Mouse (Mus musculus) hindbrain, embryonic 16.5 days (tissue): ENCODE measurements around the gene Ppp1r16b. TPM values are rescaled to one million over a fixed set of nuclear protein-coding genes. Genes with fewer than 3 reads are reported as not detected.
A peak's percentile ranks its signal among the peaks of the same experiment; 100 is the strongest.

ENCODE experiments used
- ATAC-seq: fragments of 200-750 bp; cut with Nextera tagmentation; 2 replicates; pipeline ENCODE4 v1.8.0; 2017; ENCODE audit warnings: moderate TSS enrichment, moderate library complexity
- H3K27ac ChIP-seq: fragments of 300-500 bp; sonication (generic); 2 replicates; pipeline ENCODE4 v1.5.1; 2014; ENCODE audit warnings: low read depth, mild to moderate bottlenecking, control low read depth, low read length, moderate library complexity
- H3K27me3 ChIP-seq: fragments of 300-500 bp; sonication (generic); replicated peaks from 2 replicates; pipeline ENCODE4 v1.6.1; 2014; ENCODE audit warnings: low read length; ENCODE audit not compliant: control insufficient read depth, insufficient read depth
- H3K36me3 ChIP-seq: fragments of 300-500 bp; sonication (generic); 2 replicates; pipeline ENCODE4 v1.6.1; 2014; ENCODE audit warnings: mild to moderate bottlenecking, low read length, moderate library complexity, mixed read lengths; ENCODE audit not compliant: control insufficient read depth, insufficient read depth
- H3K4me1 ChIP-seq: fragments of 300-500 bp; sonication (generic); 2 replicates; pipeline ENCODE4 v1.6.1; 2014; ENCODE audit warnings: low read depth, low read length; ENCODE audit not compliant: control insufficient read depth, insufficient read depth
- H3K4me2 ChIP-seq: fragments of 300-500 bp; sonication (generic); 2 replicates; pipeline ENCODE4 v1.6.1; 2014; ENCODE audit warnings: mild to moderate bottlenecking, low read length, control low read depth, moderate library complexity
- H3K4me3 ChIP-seq: fragments of 300-500 bp; sonication (generic); 2 replicates; pipeline ENCODE4 v1.5.1; 2014; ENCODE audit warnings: mild to moderate bottlenecking, low read length, control low read depth, moderate library complexity
- H3K9ac ChIP-seq: fragments of 300-500 bp; sonication (generic); 2 replicates; pipeline ENCODE4 v1.6.1; 2014; ENCODE audit warnings: low read depth, mild to moderate bottlenecking, control low read depth, low read length, moderate library complexity
- H3K9me3 ChIP-seq: fragments of 300-500 bp; sonication (generic); 2 replicates; pipeline ENCODE4 v1.6.1; 2014; ENCODE audit warnings: mild to moderate bottlenecking, low read length, moderate library complexity; ENCODE audit not compliant: control insufficient read depth
- WGBS: fragments of 180-500 bp; shearing (Covaris S2); extraction: QIAGEN DNeasy Blood & Tissue Kit; methylation state at CpG from one replicate; pipeline ENCODE4 v1.1.7; 2014; 5-methylcytosine and 5-hydroxymethylcytosine counted together
- microRNA counts: library from miRNA; unstranded; fragments of <30 nt; microRNA quantifications from one replicate; lab custom pipeline; 2016
- microRNA-seq: library from miRNA; unstranded; fragments of <30 nt; microRNA quantifications from one replicate; pipeline ENCODE4, GENCODE M21; 2017
- polyA plus RNA-seq: library from polyadenylated mRNA; unstranded; fragments of >200 nt; fragmentation: Nextera tagmentation; extraction: Ambion mirVana; gene quantifications from 2 replicates; pipeline ENCODE4 v1.2.1, GENCODE M21; 2015

Gene Ppp1r16b
- polyA plus RNA-seq, 1 experiment from 2014 or later, result 26.4 TPM

GRCm38 (mm10) chr2:158795043-158795442 is 129.8 kb downstream of the Ppp1r16b start:
- peak overlapping the region; percentile 77 for H3K27ac ChIP-seq
- no peaks in the 10 kb centered on the region for H3K36me3 ChIP-seq
- H3K4me1 ChIP-seq, result peaks cover 9% of the 10 kb centered on the region
- peak overlapping the region; percentile 83 for H3K4me2 ChIP-seq
- ATAC-seq, result no peak; the same call in 1 of the 2 replicates
- WGBS, result 9% methylated on average over 15 of the region's 15 CpGs
- peak overlapping the region; percentile 86 for H3K9ac ChIP-seq
- H3K4me3 ChIP-seq, result peak overlapping the region; percentile 87
- no peaks in the 10 kb centered on the region for H3K27me3 ChIP-seq
- no peaks in the 10 kb centered on the region for H3K9me3 ChIP-seq

GRCm38 (mm10) chr2:158795875-158796274 is 130.7 kb downstream of the Ppp1r16b start:
- Histone ChIP-seq H3K4me1 (peaks cover 9% of the 10 kb centered on the region), H3K27ac (no peak overlapping the region), H3K27me3 (no peaks in the 10 kb centered on the region), H3K9me3 (no peaks in the 10 kb centered on the region), H3K4me2 (no peak overlapping the region), H3K9ac (no peak overlapping the region), H3K36me3 (no peaks in the 10 kb centered on the region; the same call in 1 of the 2 replicates), H3K4me3 (no peak overlapping the region)
- 87% methylated on average over 2 of the region's 2 CpGs for WGBS
- no peak for ATAC-seq

- no peak overlapping the region for H3K4me3 ChIP-seq
- H3K9ac ChIP-seq, result no peak overlapping the region
- no peak overlapping the region for H3K4me2 ChIP-seq
- H3K27me3 ChIP-seq, result no peaks in the 10 kb centered on the region
- peaks cover 4% of the 10 kb centered on the region for H3K4me1 ChIP-seq
- H3K36me3 ChIP-seq, result peaks cover 3% of the 10 kb centered on the region; the same call in 1 of the 2 replicates
- 31% methylated on average over 4 of the region's 4 CpGs for WGBS
- no peak for ATAC-seq
- H3K9me3 ChIP-seq, result no peaks in the 10 kb centered on the region
- H3K27ac ChIP-seq, result no peak overlapping the region
These were observed 134.1 kb downstream of the Ppp1r16b start for GRCm38 (mm10) chr2:158799328-158799727.

GRCm38 (mm10) chr2:158800788-158801187 is 135.6 kb downstream of the Ppp1r16b start:
- Histone ChIP-seq H3K36me3 (peaks cover 3% of the 10 kb centered on the region; the same call in 1 of the 2 replicates), H3K4me1 (no peaks in the 10 kb centered on the region), H3K27ac (no peak overlapping the region), H3K9ac (no peak overlapping the region), H3K9me3 (no peaks in the 10 kb centered on the region), H3K4me2 (no peak overlapping the region), H3K27me3 (no peaks in the 10 kb centered on the region), H3K4me3 (no peak overlapping the region)
- WGBS, result 90% methylated on average over 8 of the region's 8 CpGs
- no peak for ATAC-seq

- H3K27ac ChIP-seq, result no peak overlapping the region
- H3K9me3 ChIP-seq, result no peaks in the 10 kb centered on the region
- no peak overlapping the region for H3K4me2 ChIP-seq
- H3K36me3 ChIP-seq, result peaks cover 5% of the 10 kb centered on the region; the same call in 1 of the 2 replicates
- ATAC-seq, result no peak
- H3K4me3 ChIP-seq, result no peak overlapping the region
- no peaks in the 10 kb centered on the region for H3K4me1 ChIP-seq
- WGBS, result 91% methylated on average over 8 of the region's 8 CpGs
- H3K27me3 ChIP-seq, result no peaks in the 10 kb centered on the region
- no peak overlapping the region for H3K9ac ChIP-seq
These were observed 138.4 kb downstream of the Ppp1r16b start for GRCm38 (mm10) chr2:158803575-158803974.

GRCm38 (mm10) chr2:158815686-158816085 is 150.5 kb downstream of the Ppp1r16b start:
- Histone ChIP-seq H3K4me3 (no peak overlapping the region), H3K27ac (no peak overlapping the region), H3K36me3 (peaks cover 10% of the 10 kb centered on the region), H3K4me2 (no peak overlapping the region), H3K4me1 (no peaks in the 10 kb centered on the region), H3K27me3 (no peaks in the 10 kb centered on the region), H3K9ac (no peak overlapping the region), H3K9me3 (no peaks in the 10 kb centered on the region)
- no peak for ATAC-seq

MicroRNA genes within 50 kb of the gene (microRNA counts, 519-probe panel; counts per million panel counts)
- microRNA mmu-miR-3474 (lab: Ali Mortazavi, UCI), result 1,685 counts per million, percentile 17 among the panel's probes with 10 or more counts

Small RNA genes within 50 kb of the gene (microRNA-seq; reads per million reads assigned to microRNA genes)
- gene Gm26141 (not detected), gene Mir3474 (3.5 reads per million, percentile 10 among the genes with 10 or more reads in this experiment)

Other genes starting within 250 kb of the Ppp1r16b start
- gene Adig, start 162.8 kb upstream of the Ppp1r16b start, polyA plus RNA-seq, result not detected in 2 replicates
- gene Arhgap40, start 152.6 kb upstream of the Ppp1r16b start, polyA plus RNA-seq, result 0.69 and 1.1 TPM in 2 replicates
- 10.4 and 15.0 TPM in 2 replicates for gene Slc32a1, start 54.6 kb upstream of the Ppp1r16b start, polyA plus RNA-seq
- 6.2 and 12.0 TPM in 2 replicates for gene Actr5, start 40.5 kb upstream of the Ppp1r16b start, polyA plus RNA-seq
- gene Fam83d, start 102.7 kb downstream of the Ppp1r16b start, polyA plus RNA-seq, result 7.9 and 10.6 TPM in 2 replicates
- 13.0 and 13.5 TPM in 2 replicates for gene Dhx35, start 129.4 kb downstream of the Ppp1r16b start, polyA plus RNA-seq